Mouse (Mus musculus): ENCODE results near the gene Slfn5.
"Not testable (repeated sequence)": the region's sequence is repeated elsewhere in the genome, so short reads cannot be mapped to it uniquely, and the experiment has no call there.

The Slfn5 gene

DNA sequence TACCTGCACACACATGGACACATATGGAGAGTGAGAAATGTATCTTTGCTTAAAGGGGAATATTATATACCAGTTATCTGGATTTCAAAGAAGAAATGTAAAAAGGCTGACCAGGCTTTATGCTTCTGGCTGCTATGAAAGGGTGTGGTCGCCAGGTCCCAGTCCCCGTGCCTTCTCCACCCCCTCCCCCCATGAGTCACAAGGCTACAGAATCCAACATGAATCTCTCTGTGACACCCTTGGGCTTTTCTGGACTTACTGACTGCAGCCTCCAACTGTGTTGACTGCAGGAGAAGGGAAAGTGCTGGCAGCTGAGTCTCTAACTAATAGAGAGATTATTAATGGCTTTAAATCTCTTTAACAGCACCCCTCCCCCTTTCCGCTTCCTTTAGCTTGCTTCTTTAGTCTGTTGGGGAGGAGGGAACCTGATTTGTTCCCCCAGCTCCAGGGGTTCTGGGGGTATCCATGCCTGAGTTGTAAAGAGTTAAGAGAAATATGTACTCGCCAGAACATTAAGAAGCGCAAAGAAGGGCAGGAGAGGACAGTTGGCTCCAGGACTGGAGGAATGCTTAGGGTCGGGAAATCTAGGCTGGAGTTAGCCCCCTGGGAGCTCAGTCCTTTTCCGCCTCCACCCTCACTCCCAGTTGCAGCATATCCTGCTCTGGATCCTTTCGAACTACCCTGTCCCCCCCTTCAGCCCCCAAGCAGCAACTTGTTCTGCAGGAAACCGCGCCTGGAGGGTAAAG lies at the start of gene Slfn5:
Slfn5 (plus strand) TSS at position 614 of the 746 bp plus-strand sequence.
- no peak for DNase-seq (ENCODE audit: low spot score)

- no peak for DNase-seq (ENCODE audit: low spot score)
Measured at GRCm38 (mm10) chr11:82901606-82902310, 49.4 kb upstream of the Slfn5 start.

DNA sequence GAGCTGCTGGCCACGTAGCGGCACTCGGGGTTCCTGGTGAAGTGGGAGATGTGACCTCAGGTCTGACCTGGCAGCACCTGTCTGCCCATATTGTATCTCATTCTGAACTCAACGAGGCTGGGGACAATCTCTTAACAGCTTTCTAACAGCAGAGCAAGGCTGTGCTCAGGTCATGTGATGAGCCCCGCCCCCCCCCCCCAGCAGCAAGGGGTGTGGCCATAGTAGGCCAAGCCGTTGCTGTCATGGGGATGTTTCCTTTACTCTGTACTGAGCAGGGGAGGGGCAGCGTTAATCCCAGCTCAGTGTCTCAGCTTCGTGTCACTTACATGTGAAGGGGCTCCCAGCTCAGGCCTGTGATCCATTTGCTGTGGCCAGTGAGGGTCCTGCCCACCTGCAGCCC lies 46.2 kb upstream of the Slfn5 start:
- no peak for DNase-seq (ENCODE audit: low spot score)

- DNase-seq (ENCODE audit: low spot score) = no peak
Measured at GRCm38 (mm10) chr11:82905816-82906215, 45.3 kb upstream of the Slfn5 start.

DNA sequence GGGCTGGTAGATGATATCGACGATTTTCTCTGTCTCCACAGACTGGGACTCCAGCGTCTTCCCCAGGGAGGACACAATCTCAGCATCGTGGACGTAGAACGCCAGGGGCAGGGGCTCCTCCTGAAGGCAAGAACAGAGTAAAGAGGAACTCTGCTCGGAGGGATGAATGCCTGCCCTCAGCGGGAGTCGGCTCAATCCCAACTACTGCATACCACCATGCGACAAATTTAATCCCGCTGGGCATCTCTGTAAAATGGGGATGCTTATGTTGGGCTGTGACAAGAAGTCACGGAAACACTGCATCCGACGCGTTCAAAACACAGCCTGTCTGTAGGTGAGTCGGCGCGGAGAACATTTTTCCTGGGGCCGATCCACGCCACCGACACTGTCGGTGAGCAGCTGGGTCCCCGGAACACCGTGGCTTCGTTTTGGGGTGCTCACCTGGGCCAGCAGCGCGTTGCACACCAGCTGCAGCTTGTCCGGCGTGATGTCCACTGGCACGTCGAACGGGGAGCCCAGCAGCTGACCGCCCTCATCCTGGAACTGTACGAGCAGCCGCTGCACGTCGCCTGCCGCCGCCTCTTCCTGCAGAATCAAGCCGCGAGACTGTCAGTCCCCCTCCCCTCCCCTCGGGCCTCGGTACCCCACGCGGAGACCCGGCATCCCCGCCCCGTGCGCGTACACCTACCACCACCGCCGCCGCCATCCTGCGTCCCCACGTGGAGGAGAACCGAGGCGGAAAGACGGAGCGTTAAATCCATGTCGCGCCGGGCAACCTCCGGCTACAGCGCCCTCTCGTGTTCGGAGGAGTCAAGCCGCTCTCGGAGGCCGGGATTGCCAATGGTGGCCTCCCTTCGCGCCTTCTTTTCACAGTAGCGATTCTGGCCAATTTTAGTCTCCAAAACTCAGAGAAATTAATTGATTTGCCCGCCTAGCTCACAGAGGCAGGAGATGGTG lies 43.2 kb upstream of the Slfn5 start, which contains the start of gene Nle1:
Nle1 (minus strand) TSS at position 761 of the 957 bp plus-strand sequence.
- DNase-seq (ENCODE audit: low spot score) = peak; percentile 92

DNA sequence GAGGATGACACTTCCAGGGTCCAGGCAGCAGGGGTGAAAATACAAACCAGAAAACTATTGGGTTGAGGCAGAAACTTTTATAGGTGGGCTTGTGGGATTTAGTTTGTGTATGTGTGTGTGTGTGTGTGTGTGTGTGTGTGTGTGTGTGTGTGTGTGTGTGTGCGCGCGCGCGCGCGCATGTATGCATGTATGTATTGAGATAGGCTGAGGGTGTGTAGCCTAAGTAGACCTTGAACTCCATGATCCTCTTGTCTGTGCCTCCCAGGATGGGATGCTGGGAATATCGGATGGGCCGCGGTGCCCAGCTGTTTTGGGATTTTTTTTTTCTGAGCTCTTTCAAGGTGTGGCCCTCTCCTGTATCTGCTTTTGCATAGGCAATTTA lies 42.5 kb upstream of the Slfn5 start:
- DNase-seq (ENCODE audit: low spot score) = no peak

DNA sequence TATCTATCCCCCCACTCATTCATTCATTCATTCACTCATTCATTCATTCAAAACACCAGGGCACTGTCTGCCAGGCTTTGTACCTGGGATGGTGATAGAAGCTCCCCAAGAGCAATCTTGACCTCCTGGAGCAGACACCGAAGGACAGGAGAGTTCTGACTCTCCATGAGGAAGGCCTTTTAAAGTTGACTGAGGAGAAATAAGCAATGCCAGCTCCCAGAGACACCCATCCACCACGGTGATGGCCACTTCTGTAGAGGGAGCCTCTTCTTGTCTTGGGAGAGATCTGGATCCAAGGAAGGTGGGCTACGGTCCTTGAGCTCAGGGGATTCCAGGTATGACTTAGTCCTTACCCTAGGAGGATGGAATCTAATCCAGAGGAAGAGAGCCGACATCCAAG lies 40.9 kb upstream of the Slfn5 start, which contains the start of gene Unc45b:
Unc45b (plus strand) TSS at position 301 of the 400 bp plus-strand sequence.
- no peak for DNase-seq (ENCODE audit: low spot score)

DNA sequence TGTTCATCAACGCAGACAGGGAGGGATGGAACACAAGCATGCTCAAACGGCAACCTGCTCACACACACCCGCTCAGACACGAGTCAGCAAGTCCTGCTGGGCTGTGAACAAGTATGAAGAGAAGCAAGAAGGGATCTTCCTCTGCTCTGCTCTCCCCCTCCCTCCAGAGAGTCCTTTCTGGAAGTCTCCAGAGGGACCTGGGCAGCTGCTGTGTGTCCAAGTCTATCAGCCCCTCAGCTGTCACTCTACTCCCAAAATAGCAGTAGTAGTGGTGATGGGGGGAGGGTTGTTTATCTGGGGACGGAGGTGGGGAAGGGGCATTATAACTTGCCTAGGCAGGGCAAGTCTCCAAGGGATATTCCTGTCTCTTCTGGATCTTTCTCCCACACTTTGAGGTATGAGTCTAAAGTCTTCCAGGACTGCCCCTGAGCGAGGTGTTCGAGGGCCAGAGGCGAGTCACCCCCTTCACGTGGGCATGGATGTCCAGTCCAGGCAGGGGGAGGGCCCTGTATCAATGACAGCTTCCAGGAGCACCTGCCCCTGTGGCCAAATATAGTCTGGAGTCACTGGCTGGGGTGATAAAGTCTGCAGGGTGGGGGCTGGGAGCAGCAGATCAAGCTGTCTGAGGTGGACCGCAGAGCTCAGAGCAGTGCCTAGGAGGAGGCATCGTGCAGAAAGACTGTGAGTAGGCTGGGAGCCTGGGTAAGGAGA lies 40.3 kb upstream of the Slfn5 start:
- no peak for DNase-seq (ENCODE audit: low spot score)

DNA sequence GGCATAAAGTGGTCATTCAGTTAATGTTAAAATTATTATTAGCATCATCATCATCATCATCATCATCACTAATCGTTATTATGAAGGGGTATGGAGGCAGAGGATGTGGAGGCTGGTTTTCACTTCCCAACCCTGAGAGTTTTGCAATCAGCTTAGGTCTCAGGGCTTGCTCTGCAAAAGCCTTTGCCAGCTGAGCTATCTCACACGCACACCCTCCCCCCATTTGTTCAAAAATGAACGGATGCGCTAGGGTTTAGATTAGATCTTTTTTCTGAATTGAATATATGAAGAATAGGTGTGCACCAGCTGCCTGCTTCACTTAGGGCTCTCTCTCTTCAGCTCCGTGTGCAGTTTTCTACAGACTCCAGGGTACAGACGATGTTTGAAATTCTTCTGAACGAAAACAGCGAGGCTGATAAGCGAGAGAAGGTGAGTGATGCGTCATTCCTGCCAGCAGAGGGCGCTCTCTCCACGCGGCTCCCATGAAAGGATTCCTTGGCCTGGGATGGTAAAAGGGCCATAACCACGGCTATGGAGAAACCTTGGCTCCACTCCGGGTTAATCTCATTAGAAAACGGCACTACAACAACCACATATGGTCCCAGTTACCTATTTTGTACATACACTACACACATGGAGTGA lies 36.3 kb upstream of the Slfn5 start:
- DNase-seq (ENCODE audit: low spot score) = peak; percentile 74

DNA sequence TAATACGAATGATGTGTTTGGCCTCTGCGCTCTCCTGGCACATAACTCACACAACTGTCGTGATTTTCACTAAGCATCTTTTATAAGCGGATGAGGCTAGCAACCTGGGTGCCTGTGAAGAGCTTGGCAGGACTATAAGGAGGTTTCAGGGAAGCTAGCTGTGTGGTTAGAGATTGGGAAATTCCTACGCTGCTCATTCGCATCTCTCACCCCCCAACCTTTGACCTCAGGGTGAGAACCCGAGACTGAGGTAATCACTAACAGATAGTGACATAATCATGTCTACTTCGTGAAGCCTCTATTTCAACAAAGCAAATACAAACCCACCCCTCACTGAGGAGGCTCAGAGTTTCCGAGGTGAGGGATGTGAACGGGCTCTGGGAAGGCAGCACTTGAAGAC lies 30.4 kb upstream of the Slfn5 start:
- DNase-seq (ENCODE audit: low spot score) = no peak

- no peak for DNase-seq (ENCODE audit: low spot score)
Measured at GRCm38 (mm10) chr11:82921691-82922090, 29.5 kb upstream of the Slfn5 start.

GRCm38 (mm10) chr11:82923910-82924309 lies 27.2 kb upstream of the Slfn5 start:
- DNase-seq (ENCODE audit: low spot score) = not testable (repeated sequence)

- no peak for DNase-seq (ENCODE audit: low spot score)
Measured at GRCm38 (mm10) chr11:82928897-82929632, 22.1 kb upstream of the Slfn5 start.

DNA sequence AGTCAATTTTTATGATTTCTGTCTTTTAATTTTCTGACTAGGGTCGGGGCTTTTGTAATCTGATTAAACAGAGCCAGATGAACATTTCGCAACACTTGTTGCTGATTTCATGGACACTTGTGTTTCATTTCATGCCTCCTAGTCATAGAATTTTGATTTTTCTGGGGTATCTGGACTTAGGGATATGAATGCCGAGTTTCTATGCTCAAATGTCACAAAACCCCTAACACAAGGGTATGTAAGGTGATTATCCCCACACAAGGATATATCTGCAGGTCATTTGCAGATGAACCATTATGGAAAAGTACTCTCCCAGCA lies 21.6 kb upstream of the Slfn5 start:
- no peak for DNase-seq (ENCODE audit: low spot score)

- DNase-seq (ENCODE audit: low spot score) = not testable (repeated sequence)
Measured at GRCm38 (mm10) chr11:82930391-82930955, 20.7 kb upstream of the Slfn5 start.

GRCm38 (mm10) chr11:82931161-82931560 lies 20.0 kb upstream of the Slfn5 start:
- not testable (repeated sequence) for DNase-seq (ENCODE audit: low spot score)

DNA sequence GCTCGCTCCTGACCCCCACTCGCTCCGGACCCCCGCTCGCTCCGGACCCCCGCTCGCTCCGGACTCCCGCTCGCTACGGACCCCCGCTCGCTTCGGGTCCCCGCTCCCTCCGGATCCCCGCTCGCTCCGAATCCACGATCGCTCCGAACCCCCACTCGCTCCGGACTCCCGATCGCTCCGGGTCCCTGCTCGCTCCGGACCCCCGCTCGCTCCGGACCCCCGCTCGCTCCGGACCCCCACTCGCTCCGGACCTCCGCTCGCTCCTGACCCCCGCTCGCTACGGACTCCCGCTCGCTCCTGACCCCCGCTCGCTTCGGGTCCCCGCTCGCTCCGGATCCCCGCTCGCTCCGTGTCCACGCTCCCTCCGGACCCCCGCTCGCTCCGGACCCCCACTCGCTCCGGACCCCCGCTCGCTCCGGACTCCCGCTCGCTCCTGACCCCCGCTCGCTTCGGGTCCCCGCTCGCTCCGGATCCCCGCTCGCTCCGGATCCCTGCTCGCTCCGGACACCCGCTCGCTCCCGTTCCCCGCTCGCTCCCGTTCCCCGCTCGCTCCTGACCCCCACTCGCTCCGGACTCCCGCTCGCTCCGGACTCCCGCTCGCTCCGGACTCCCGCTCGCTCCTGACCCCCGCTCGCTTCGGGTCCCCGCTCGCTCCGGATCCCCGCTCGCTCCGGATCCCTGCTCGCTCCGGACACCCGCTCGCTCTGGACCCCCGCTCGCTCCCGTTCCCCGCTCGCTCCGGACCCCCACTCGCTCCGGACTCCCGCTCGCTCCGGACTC lies 19.3 kb upstream of the Slfn5 start:
- DNase-seq (ENCODE audit: low spot score) = not testable (repeated sequence)

DNA sequence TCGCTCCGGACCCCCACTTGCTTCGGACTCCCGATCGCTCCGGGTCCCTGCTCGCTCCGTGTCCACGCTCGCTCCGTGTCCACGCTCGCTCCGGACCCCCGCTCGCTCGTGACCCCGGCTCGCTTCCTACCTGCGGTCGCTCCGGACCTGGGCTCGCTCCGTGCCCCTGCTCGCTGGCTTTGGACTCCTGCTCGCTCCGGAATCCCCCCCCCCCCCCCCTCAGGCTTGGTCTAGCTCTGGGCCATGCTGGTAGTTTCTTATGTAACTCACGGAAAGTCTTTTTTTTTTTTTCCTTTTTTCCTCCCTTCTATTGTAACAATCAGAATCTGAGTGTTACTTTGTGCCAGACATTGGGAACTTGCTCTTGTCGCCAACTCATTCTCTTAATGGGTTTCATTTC lies 18.0 kb upstream of the Slfn5 start:
- no peak for DNase-seq (ENCODE audit: low spot score)

- no peak for DNase-seq (ENCODE audit: low spot score)
Measured at GRCm38 (mm10) chr11:82943336-82943735, 7.8 kb upstream of the Slfn5 start.

All from ovary, postnatal 36 days (tissue).